Mouse (Mus musculus): ENCODE results near the gene Gpr35.

DNA sequence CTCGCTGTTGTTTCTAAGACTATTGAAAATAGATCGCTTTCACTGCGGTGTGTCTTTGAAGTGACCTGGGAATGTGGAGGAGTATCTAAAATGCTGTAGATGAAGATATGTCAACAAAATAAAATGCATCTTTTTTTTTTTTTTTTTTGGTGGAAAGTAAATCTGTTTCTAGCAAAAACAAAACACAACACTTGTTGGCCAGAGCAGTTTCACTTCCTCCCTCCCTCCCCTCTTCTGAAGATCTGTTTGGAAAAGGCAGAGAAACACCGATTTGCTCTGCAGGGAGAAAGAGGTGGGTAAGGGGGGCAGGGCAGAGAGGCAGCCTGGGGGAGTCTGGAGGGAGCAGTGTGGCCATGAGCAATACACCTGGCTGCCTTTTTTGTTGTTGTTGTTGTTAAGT lies 62.7 kb downstream of the Gpr35 start:
- TF ChIP-seq CTCF (conservative IDR thresholded peaks at IDR 0.05; ENCODE audit: insufficient read depth, insufficient read length, low read depth, low read length) (no peak), POLR2A (IDR thresholded peaks at IDR 0.05; ENCODE audit: low read depth, low read length) (no peak)
